Mouse (Mus musculus) forebrain, postnatal 0 days (tissue): ENCODE measurements around the gene Prr5l. TPM values are rescaled to one million over a fixed set of nuclear protein-coding genes. Genes with fewer than 3 reads are reported as not detected.
"Not testable (repeated sequence)": the region's sequence is repeated elsewhere in the genome, so short reads cannot be mapped to it uniquely, and the experiment has no call there.

Experiments
- ATAC-seq: fragments of 200-750 bp; cut with Nextera tagmentation; 2 replicates; pipeline ENCODE4 v1.8.0; 2017; ENCODE audit warnings: mild to moderate bottlenecking, moderate library complexity
- DNase-seq: peaks from one replicate; pipeline ENCODE4 v3.0.0-alpha.2; 2015
- H3K27ac ChIP-seq: fragments of 300-500 bp; sonication (generic); 2 replicates; pipeline ENCODE4 v1.5.1; 2014; ENCODE audit warnings: low read depth, mild to moderate bottlenecking, antibody characterized with exemption, low read length, moderate library complexity, mixed read lengths
- H3K27me3 ChIP-seq: fragments of 300-500 bp; sonication (generic); 2 replicates; pipeline ENCODE4 v1.6.1; 2014; ENCODE audit warnings: mild to moderate bottlenecking, low read length, mixed read lengths; ENCODE audit not compliant: insufficient read depth
- H3K36me3 ChIP-seq: fragments of 300-500 bp; sonication (generic); 2 replicates; pipeline ENCODE4 v1.6.1; 2014; ENCODE audit warnings: mild to moderate bottlenecking, moderate library complexity; ENCODE audit not compliant: insufficient read depth
- H3K4me1 ChIP-seq: fragments of 300-500 bp; sonication (generic); 2 replicates; pipeline ENCODE4 v1.6.1; 2014; ENCODE audit warnings: antibody characterized with exemption; ENCODE audit not compliant: insufficient read depth
- H3K4me2 ChIP-seq: fragments of 300-500 bp; sonication (generic); 2 replicates; pipeline ENCODE4 v1.6.1; 2014; ENCODE audit warnings: low read depth, mild to moderate bottlenecking, moderate library complexity
- H3K4me3 ChIP-seq: fragments of 300-500 bp; sonication (generic); 2 replicates; pipeline ENCODE4 v1.5.1; 2014; ENCODE audit warnings: low read depth, low read length, mixed read lengths
- H3K9ac ChIP-seq: fragments of 300-500 bp; sonication (generic); 2 replicates; pipeline ENCODE4 v1.6.1; 2014; ENCODE audit warnings: mild to moderate bottlenecking
- H3K9me3 ChIP-seq: fragments of 300-500 bp; sonication (generic); 2 replicates; pipeline ENCODE4 v1.6.1; 2016; ENCODE audit warnings: low read length
- CTCF ChIP-seq: sonication (generic); IDR thresholded peaks from 2 replicates; pipeline ENCODE4 v1.5.1; 2016; ENCODE audit warnings: antibody characterized with exemption, control low read depth, low read depth
- WGBS: fragments of 180-500 bp; shearing (Covaris S2); extraction: QIAGEN DNeasy Blood & Tissue Kit; methylation state at CpG from one replicate; pipeline ENCODE4 v1.1.7; 2014; 5-methylcytosine and 5-hydroxymethylcytosine counted together
- polyA plus RNA-seq: library from polyadenylated mRNA; unstranded; fragments of >200 nt; fragmentation: Nextera tagmentation; extraction: Ambion mirVana; gene quantifications from 2 replicates; pipeline ENCODE4 v1.2.1, GENCODE M21; 2015
- total RNA-seq: library from RNA; depleted of rRNA; stranded (reverse); fragments of >200 nt; gene quantifications from 2 replicates; pipeline ENCODE4 v1.2.3, GENCODE M21; 2014

Gene Prr5l
- total and polyA plus RNA-seq, 2 experiments from 2014 or later = 4.2 to 5.6 TPM

DNA sequence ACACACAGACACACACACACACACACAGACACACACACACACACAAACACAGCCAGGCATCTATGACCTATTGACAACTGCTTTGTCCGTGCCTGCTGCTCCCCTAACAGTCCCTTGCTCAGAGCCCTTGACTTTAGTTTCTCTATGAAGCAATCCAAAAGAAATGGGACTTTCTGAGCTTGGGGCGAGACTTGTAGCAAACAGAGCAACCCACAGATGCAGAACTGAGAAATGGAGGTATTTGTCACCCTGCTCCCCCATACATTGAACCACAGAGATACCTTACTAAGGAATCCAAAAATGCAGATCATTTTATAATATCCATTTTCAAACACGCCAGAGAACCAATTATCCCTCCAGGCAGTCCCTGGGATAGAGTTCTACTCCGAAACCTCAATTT, 128.4 kb downstream of the Prr5l start:
- DNase-seq (no peak), ATAC-seq (no peak)
- Histone ChIP-seq H3K27me3 (no peaks in the 10 kb centered on the region), H3K9me3 (no peaks in the 10 kb centered on the region), H3K4me2 (no peak overlapping the region), H3K27ac (no peak overlapping the region), H3K4me1 (0 out of 2 replicates have a peak, but pooled peaks cover 8% of the 10 kb centered on the region), H3K36me3 (no peaks in the 10 kb centered on the region), H3K9ac (no peak overlapping the region), H3K4me3 (no peak overlapping the region)
- 42% methylated on average over 4 of the region's 4 CpGs for WGBS
- TF ChIP-seq CTCF = no peak

DNA sequence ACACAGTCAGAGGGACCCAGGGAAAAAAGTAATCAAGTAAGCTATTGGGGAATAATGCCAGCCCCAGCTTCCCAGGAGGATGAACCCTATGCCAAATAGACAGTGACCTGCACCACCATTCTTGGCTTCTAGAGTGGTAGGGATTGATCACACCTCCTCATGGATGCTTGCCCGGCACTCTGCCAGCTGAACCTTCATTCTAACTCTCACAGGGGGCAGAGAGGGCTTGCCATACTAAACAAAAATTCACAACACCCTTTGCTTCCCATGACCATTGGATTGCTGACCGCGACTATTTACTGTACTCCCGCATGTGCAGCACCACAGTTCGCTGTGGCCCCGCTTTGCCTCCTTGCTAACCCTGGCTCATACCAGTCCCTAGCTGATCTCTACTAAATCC, 129.8 kb downstream of the Prr5l start:
- ATAC-seq (no peak), DNase-seq (no peak)
- no peak overlapping the region for H3K27ac ChIP-seq
- H3K9ac ChIP-seq = no peak overlapping the region
- no peaks in the 10 kb centered on the region for H3K36me3 ChIP-seq
- no peak overlapping the region for H3K4me3 ChIP-seq
- no peaks in the 10 kb centered on the region for H3K9me3 ChIP-seq
- no peaks in the 10 kb centered on the region for H3K27me3 ChIP-seq
- WGBS = 95% methylated on average over 6 of the region's 6 CpGs
- no peak for TF ChIP-seq CTCF
- H3K4me2 ChIP-seq = no peak overlapping the region
- H3K4me1 ChIP-seq = 0 out of 2 replicates have a peak, but pooled peaks cover 8% of the 10 kb centered on the region

DNA sequence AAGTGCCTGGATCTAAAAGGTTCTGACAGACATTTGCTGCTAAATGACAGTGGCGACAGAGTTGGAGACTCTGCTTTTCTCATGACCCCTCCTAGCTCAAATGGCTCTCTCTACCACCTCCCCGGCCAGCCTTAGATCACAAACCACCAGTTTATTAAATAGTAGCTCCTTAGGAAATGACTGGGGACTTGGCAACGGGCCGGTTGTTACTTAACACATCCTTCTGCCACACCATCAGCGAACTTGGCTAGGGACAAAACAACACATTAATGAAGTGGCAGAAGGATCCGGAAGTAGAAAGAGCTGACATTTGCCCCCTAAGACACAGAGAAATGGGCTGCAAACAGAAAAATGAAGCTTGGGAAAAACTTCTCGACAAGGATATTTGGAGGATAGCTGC, 130.4 kb downstream of the Prr5l start:
- Histone ChIP-seq H3K4me1 (0 out of 2 replicates have a peak, but pooled peaks cover 8% of the 10 kb centered on the region), H3K36me3 (no peaks in the 10 kb centered on the region), H3K9ac (no peak overlapping the region), H3K4me3 (no peak overlapping the region), H3K27me3 (no peaks in the 10 kb centered on the region), H3K9me3 (no peaks in the 10 kb centered on the region), H3K27ac (no peak overlapping the region), H3K4me2 (no peak overlapping the region)
- TF ChIP-seq CTCF = no peak
- DNase-seq = no peak
- ATAC-seq = no peak
- WGBS = 64% methylated on average over 7 of the region's 7 CpGs

DNA sequence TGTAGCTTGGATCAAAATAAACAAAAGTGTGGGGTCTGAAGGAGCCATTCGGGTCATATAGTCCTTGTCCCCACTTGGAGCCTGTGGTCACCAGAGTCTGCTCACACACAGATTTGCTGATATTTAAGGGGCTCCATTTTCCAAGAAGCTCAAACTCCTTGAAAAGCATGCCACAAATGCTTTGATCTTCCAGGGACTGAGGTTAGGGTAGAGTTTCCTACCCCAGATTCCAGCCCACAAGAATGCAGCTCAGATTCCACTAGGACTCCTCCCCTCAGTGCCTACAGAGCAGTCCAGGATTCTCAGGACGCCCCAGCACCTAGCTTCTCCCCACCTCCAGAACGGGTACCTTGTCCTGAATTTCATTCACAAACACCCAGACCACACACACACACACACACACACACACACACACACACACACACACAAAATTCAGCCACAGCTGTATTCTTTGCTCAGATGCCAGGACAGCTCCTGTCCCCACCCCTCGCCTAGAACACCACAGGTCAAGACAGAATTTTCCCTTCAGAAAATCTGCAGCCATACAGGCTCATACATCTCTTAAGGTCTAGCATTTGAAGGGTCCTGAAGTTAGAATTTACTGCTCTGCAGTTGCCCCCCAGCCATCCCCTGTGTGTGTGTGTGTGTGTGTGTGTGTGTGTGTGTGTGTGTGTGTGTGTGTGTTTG, 131.4 kb downstream of the Prr5l start:
- no peak for ATAC-seq
- WGBS = 57% methylated on average over 4 of the region's 4 CpGs
- no peaks in the 10 kb centered on the region for H3K27me3 ChIP-seq
- no peak for DNase-seq
- H3K36me3 ChIP-seq = no peaks in the 10 kb centered on the region
- H3K9me3 ChIP-seq = no peaks in the 10 kb centered on the region
- H3K4me2 ChIP-seq = no peak overlapping the region
- H3K27ac ChIP-seq = peak overlapping the region; percentile 42; the same call in 1 of the 2 replicates
- H3K9ac ChIP-seq = no peak overlapping the region
- H3K4me3 ChIP-seq = no peak overlapping the region
- TF ChIP-seq CTCF = no peak
- 0 out of 2 replicates have a peak, but pooled peaks cover 8% of the 10 kb centered on the region for H3K4me1 ChIP-seq

DNA sequence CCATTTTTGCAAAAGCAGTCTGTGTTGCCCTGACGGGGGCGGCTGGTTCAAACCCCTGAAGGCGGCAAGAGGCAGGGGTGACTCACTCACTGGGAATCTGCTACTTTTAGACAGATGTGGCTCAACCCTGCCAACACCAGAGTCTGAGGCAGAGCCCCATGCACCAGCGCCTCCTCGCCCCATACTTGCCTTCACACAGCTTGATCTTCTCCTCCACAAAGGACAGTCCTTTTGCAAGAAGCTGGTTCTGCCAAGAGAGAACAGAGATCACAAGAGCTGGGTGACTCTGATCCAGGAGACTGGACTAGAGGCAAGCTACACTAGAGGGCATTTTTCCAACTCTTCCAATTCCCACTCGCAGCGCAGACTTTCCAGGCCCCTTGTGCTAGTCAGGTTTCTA, 136.3 kb downstream of the Prr5l start:
- H3K4me3 ChIP-seq = no peak overlapping the region
- no peaks in the 10 kb centered on the region for H3K36me3 ChIP-seq
- no peak for TF ChIP-seq CTCF
- no peak for DNase-seq
- no peak overlapping the region for H3K27ac ChIP-seq
- no peak overlapping the region for H3K9ac ChIP-seq
- no peaks in the 10 kb centered on the region for H3K4me1 ChIP-seq
- ATAC-seq = no peak
- H3K9me3 ChIP-seq = no peaks in the 10 kb centered on the region
- 87% methylated on average over 7 of the region's 7 CpGs for WGBS
- no peak overlapping the region for H3K4me2 ChIP-seq
- no peaks in the 10 kb centered on the region for H3K27me3 ChIP-seq

DNA sequence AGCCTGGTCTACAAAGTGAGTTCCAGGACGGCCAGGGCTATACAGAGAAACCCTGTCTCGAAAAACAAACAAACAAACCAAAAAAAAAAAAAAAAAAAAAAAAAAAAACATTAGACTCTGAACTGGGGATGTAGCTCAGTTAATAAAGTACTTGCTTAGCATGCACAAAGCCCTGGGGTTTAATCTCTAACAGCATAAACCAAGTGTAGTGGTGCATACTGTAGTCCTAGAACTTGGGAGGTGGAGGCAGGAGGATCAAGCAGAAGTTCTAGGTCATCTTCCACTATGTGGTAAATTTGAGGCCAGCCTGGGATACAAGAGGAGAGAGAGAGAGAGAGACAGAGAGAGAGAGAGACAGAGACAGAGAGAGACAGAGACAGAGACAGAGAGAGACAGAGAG, 137.2 kb downstream of the Prr5l start:
- H3K4me1 ChIP-seq, H3K4me3 ChIP-seq, H3K36me3 ChIP-seq, H3K27ac ChIP-seq, H3K9me3 ChIP-seq, H3K27me3 ChIP-seq, H3K4me2 ChIP-seq, H3K9ac ChIP-seq, DNase-seq, ATAC-seq: not testable (repeated sequence)
- 85% methylated on average over 2 of the region's 2 CpGs for WGBS

DNA sequence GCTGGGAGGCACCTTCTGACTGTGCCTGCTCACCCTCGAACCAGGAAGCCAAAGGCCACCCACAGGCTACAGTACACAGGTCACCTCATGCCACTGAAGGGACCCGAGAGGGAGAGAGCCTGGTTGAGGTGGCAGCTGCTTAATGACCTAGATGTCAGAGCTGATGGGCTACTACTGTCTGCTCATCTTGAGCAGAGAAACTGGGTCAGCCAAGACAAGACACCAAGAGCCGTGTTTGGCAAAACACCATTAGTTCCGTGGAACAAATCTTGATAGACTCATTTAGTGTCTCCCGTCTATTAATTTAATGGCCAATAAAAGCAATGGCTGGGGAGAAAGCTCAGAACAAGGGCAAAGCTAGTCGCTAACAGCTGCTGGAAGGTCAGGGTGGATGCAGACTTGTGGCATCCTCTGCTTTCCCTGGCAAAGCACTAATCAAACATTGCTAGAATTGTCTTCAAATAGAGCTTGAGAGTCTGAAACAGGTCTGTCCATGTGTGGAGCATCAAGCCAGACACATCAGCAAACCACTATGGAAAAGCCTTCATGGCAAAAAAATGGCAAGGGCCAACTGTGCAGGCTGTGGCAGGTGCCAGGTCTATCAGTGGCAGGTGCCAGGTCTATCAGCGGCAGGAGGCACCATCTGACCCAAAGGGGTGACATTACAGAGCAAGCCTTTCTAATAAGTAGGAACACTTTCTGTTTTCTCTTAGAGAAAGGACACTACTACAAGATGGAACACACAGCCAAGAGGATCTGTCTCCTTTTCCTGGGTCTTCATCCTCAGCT, 140.6 kb downstream of the Prr5l start:
- Histone ChIP-seq H3K4me3 (no peak overlapping the region), H3K27ac (no peak overlapping the region), H3K4me2 (no peak overlapping the region), H3K36me3 (no peaks in the 10 kb centered on the region), H3K9ac (no peak overlapping the region), H3K27me3 (no peaks in the 10 kb centered on the region), H3K4me1 (no peaks in the 10 kb centered on the region), H3K9me3 (no peaks in the 10 kb centered on the region)
- no peak for TF ChIP-seq CTCF
- no peak for ATAC-seq
- 89% methylated on average over 7 of the region's 7 CpGs for WGBS
- no peak for DNase-seq
